Mouse (Mus musculus): ENCODE measurements around the gene Espn. TPM values are rescaled to one million over a fixed set of nuclear protein-coding genes. Genes with fewer than 3 reads are reported as not detected.

The Espn gene
- polyA plus RNA-seq, 1 experiment from 2014 or later: 7.5 TPM

GRCm38 (mm10) chr4:152188651-152189050, 36.5 kb upstream of the Espn start:
- 88% methylated on average over 2 of the region's 2 CpGs for WGBS
- Histone ChIP-seq H3K4me3 (replicated peaks) (no peak overlapping the region), H3K4me1 (peaks cover 42% of the 10 kb centered on the region), H3K4me2 (replicated peaks) (no peak overlapping the region), H3K36me3 (no peaks in the 10 kb centered on the region), H3K9ac (no peak overlapping the region), H3K27ac (replicated peaks) (no peak overlapping the region), H3K27me3 (no peaks in the 10 kb centered on the region), H3K9me3 (replicated peaks) (no peaks in the 10 kb centered on the region)
- no peak for ATAC-seq (ENCODE audit: insufficient number of reproducible peaks, low FRiP score, low TSS enrichment, low read depth)

DNA sequence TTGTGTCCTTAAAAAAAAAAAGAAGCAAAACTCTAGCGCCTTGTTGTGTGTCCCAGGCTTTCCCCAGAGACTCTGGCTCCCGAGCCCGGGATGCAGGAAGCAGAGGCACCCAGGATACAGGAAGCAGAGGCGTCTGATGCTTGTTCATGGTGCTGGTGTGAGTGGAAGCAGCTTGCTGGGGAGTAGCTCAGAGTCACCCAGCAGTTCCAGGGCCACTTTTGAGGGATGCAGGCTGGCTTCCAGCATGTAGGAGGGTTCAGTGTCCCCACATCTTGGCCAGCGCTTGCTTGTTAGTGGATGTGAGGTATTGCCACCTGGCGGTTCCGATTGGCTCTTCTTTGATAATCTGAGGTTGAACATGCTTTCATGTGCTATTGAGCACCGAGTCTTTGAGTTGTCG, 35.0 kb upstream of the Espn start:
- ATAC-seq (ENCODE audit: insufficient number of reproducible peaks, low FRiP score, low TSS enrichment, low read depth): no peak
- Histone ChIP-seq H3K27me3 (no peaks in the 10 kb centered on the region), H3K4me2 (replicated peaks) (no peak overlapping the region), H3K4me1 (peaks cover 38% of the 10 kb centered on the region), H3K9me3 (replicated peaks) (no peaks in the 10 kb centered on the region), H3K9ac (no peak overlapping the region), H3K27ac (replicated peaks) (peak overlapping the region; percentile 77; the same call in 1 of the 2 replicates), H3K4me3 (replicated peaks) (no peak overlapping the region), H3K36me3 (no peaks in the 10 kb centered on the region)
- 86% methylated on average over 9 of the region's 9 CpGs for WGBS

DNA sequence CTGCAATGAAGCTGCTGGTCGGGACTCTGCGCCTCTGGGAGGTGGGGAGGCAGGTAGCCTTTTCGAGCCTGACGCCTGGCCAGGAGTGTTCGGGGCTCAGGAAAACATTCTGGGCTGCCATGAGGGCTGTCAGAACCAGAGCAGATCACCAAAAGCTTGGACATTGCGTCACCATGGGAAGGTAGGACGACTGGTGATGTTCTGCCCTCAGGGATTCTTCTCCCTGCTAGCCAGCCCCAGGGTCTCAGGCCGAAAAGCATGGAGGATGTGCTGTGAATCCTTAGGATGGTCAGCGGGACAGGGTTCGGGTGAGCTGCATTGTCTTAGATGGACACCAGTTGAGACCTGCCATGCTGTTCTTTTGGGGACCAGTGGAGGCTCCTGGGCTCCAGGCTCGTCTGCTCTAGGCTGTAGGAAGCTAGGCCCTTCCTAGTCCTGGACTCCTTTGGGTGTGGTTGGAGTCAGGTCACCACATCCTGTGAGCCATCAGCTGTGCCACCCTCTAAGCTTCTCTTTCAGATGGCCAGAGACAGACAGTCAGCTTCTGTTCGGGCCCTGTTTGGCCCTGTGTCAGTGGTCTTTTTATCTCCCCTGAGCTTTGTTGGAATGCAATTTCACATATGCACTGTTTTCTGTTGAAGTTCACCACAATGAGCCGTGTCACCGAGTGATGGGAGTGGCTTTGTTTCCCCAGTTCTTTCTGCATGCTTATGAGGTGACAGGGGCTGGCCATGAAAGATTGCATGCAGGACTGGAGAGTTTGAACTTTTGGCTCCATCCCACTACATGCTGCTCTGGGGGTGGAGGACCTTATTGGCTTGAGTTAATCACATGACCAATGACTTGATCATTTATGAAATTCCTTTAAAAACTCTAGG, 34.3 kb upstream of the Espn start:
- ATAC-seq (ENCODE audit: insufficient number of reproducible peaks, low FRiP score, low TSS enrichment, low read depth): no peak
- Histone ChIP-seq H3K27ac (replicated peaks) (peak overlapping the region; percentile 77), H3K4me3 (replicated peaks) (peak overlapping the region; percentile 32), H3K4me2 (replicated peaks) (peak overlapping the region; percentile 50), H3K9ac (peak overlapping the region; percentile 21), H3K9me3 (replicated peaks) (no peaks in the 10 kb centered on the region), H3K27me3 (no peaks in the 10 kb centered on the region), H3K36me3 (no peaks in the 10 kb centered on the region), H3K4me1 (peaks cover 38% of the 10 kb centered on the region)
- 32% methylated on average over 14 of the region's 14 CpGs for WGBS

DNA sequence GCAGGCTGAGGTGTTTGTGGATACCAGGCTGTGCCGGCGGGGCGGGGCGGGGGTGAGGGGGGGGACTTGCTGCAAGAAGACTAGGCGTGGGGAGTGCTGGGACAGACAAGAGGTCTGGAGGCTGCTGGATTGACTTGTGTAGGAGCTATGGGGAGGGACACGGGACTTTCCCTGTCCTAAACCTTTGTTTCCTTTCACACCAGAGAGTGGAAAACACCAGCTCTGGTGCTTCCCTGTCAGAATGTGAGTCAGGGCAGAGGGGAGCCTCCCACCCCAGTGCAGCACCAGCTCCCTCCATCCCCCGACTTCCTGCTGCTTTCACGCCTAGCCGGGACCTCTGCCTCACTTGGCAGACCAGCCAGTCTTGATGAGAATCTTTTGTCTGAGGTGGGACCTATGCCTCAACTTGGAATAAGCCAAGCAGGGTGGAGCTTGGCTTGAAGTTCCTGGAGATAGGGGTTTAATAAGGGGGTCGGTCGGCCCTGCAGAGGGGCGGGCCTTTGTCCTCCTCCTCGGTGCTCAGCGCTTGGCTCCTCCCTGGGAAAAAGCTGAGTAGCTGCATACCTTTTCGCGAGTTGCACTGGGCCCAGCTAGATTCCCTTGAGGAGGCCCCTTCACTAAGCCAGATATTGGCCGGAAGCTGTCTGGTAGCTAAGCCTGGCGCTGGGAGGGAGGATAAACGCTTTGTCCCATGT, 33.5 kb upstream of the Espn start:
- peak; percentile 78 for ATAC-seq (ENCODE audit: insufficient number of reproducible peaks, low FRiP score, low TSS enrichment, low read depth)

DNA sequence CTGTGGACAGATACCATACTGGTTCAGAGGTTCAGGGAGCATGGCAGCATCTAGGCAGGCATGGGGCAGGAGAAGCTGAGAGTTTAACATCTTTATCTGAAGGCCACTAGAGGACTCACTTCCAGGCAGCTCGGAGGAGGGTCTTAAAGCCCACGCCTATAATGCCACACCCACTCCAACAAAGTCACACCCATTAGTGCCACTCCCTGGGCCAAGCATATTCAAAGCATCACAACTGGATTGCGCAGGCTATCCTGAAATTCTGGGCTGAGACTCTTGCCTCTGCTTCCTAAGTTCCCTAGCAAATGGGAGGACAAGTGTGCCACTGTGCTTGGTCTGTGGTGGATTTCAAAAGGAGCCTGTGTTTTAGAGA, 33.0 kb upstream of the Espn start:
- H3K27ac ChIP-seq (replicated peaks): peak overlapping the region; percentile 77
- peaks cover 28% of the 10 kb centered on the region for H3K4me1 ChIP-seq
- H3K4me2 ChIP-seq (replicated peaks): peak overlapping the region; percentile 50
- H3K27me3 ChIP-seq: no peaks in the 10 kb centered on the region; the same call in 1 of the 2 replicates
- H3K9me3 ChIP-seq (replicated peaks): no peaks in the 10 kb centered on the region
- 6% methylated on average over 3 of the region's 3 CpGs for WGBS
- H3K36me3 ChIP-seq: no peaks in the 10 kb centered on the region
- H3K9ac ChIP-seq: no peak overlapping the region
- H3K4me3 ChIP-seq (replicated peaks): peak overlapping the region; percentile 32
- peak; percentile 56; the same call in 1 of the 2 replicates for ATAC-seq (ENCODE audit: insufficient number of reproducible peaks, low FRiP score, low TSS enrichment, low read depth)

More for the DNA sequence above, 33.5 kb upstream of the Espn start:
- peaks cover 31% of the 10 kb centered on the region for H3K4me1 ChIP-seq
- H3K27ac ChIP-seq (replicated peaks): peak overlapping the region; percentile 77
- peak overlapping the region; percentile 21 for H3K9ac ChIP-seq
- H3K36me3 ChIP-seq: no peaks in the 10 kb centered on the region
- H3K4me2 ChIP-seq (replicated peaks): peak overlapping the region; percentile 50
- no peaks in the 10 kb centered on the region for H3K9me3 ChIP-seq (replicated peaks)
- H3K27me3 ChIP-seq: no peaks in the 10 kb centered on the region
- peak overlapping the region; percentile 32 for H3K4me3 ChIP-seq (replicated peaks)
- 5% methylated on average over 19 of the region's 19 CpGs for WGBS

- Histone ChIP-seq H3K4me3 (replicated peaks) (no peak overlapping the region), H3K9me3 (replicated peaks) (no peaks in the 10 kb centered on the region), H3K27me3 (peaks cover 5% of the 10 kb centered on the region), H3K36me3 (no peaks in the 10 kb centered on the region), H3K9ac (no peak overlapping the region), H3K27ac (replicated peaks) (0 out of 2 replicates have a peak overlapping the region, but pooled peaks have one; percentile 34), H3K4me1 (peaks cover 25% of the 10 kb centered on the region), H3K4me2 (replicated peaks) (no peak overlapping the region)
- ATAC-seq (ENCODE audit: insufficient number of reproducible peaks, low FRiP score, low TSS enrichment, low read depth): no peak
- 59% methylated on average over 7 of the region's 7 CpGs for WGBS
Measured at GRCm38 (mm10) chr4:152184353-152185035, 32.3 kb upstream of the Espn start.

DNA sequence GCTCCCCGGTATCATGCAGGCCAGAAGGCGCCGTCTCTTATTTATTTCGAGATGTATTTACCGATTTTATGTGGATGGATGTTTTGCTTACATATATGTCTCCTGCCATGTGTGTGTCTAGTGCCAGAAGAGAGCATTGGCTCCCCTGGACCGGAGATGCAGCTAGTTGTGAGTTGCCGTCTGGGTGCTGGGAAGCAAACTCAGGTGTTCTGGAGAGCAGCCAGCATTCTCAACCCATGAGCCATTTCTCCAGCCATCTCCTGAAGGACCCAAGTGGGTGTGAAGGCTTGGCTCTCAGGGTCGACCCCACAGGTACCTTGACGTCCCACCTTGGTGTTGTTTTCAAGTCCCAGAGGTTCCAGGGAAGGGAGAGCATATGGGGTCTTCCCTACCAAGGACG, 30.0 kb upstream of the Espn start:
- H3K4me2 ChIP-seq (replicated peaks): no peak overlapping the region
- H3K4me1 ChIP-seq: peaks cover 41% of the 10 kb centered on the region
- no peaks in the 10 kb centered on the region for H3K9me3 ChIP-seq (replicated peaks)
- no peaks in the 10 kb centered on the region for H3K36me3 ChIP-seq
- 87% methylated on average over 10 of the region's 10 CpGs for WGBS
- no peak overlapping the region for H3K9ac ChIP-seq
- H3K27ac ChIP-seq (replicated peaks): no peak overlapping the region
- no peak for ATAC-seq (ENCODE audit: insufficient number of reproducible peaks, low FRiP score, low TSS enrichment, low read depth)
- peaks cover 18% of the 10 kb centered on the region for H3K27me3 ChIP-seq
- no peak overlapping the region for H3K4me3 ChIP-seq (replicated peaks)

- Histone ChIP-seq H3K4me3 (replicated peaks) (no peak overlapping the region), H3K27me3 (peaks cover 18% of the 10 kb centered on the region), H3K9me3 (replicated peaks) (no peaks in the 10 kb centered on the region), H3K27ac (replicated peaks) (no peak overlapping the region), H3K9ac (no peak overlapping the region), H3K4me2 (replicated peaks) (no peak overlapping the region), H3K4me1 (peaks cover 24% of the 10 kb centered on the region), H3K36me3 (no peaks in the 10 kb centered on the region)
- 86% methylated on average over 16 of the region's 16 CpGs for WGBS
- no peak for ATAC-seq (ENCODE audit: insufficient number of reproducible peaks, low FRiP score, low TSS enrichment, low read depth)
Measured at GRCm38 (mm10) chr4:152179946-152180660, 27.9 kb upstream of the Espn start.

GRCm38 (mm10) chr4:152178916-152179705, 26.9 kb upstream of the Espn start:
- no peak for ATAC-seq (ENCODE audit: insufficient number of reproducible peaks, low FRiP score, low TSS enrichment, low read depth)
- 0 out of 2 replicates have a peak overlapping the region, but pooled peaks have one; percentile 35 for H3K9ac ChIP-seq
- peaks cover 18% of the 10 kb centered on the region for H3K27me3 ChIP-seq
- peak overlapping the region; percentile 97 for H3K4me2 ChIP-seq (replicated peaks)
- no peaks in the 10 kb centered on the region for H3K9me3 ChIP-seq (replicated peaks)
- peak overlapping the region; percentile 69 for H3K4me3 ChIP-seq (replicated peaks)
- H3K4me1 ChIP-seq: peaks cover 19% of the 10 kb centered on the region
- no peaks in the 10 kb centered on the region for H3K36me3 ChIP-seq
- no peak overlapping the region for H3K27ac ChIP-seq (replicated peaks)
- WGBS: 29% methylated on average over 16 of the region's 16 CpGs

- ATAC-seq (ENCODE audit: insufficient number of reproducible peaks, low FRiP score, low TSS enrichment, low read depth): peak; percentile 21
- peak overlapping the region; percentile 69 for H3K4me3 ChIP-seq (replicated peaks)
- H3K4me2 ChIP-seq (replicated peaks): peak overlapping the region; percentile 97
- no peaks in the 10 kb centered on the region for H3K36me3 ChIP-seq
- peaks cover 19% of the 10 kb centered on the region for H3K4me1 ChIP-seq
- H3K9ac ChIP-seq: peak overlapping the region; percentile 35
- WGBS: 1% methylated on average over 35 of the region's 35 CpGs
- no peak overlapping the region for H3K27ac ChIP-seq (replicated peaks)
- H3K27me3 ChIP-seq: peaks cover 18% of the 10 kb centered on the region
- no peaks in the 10 kb centered on the region for H3K9me3 ChIP-seq (replicated peaks)
Measured at GRCm38 (mm10) chr4:152178344-152178864, 26.2 kb upstream of the Espn start.

Data from embryonic facial prominence, embryonic 15.5 days (tissue).